Mouse (Mus musculus) cerebellum, adult 11 months (tissue): ENCODE data around the gene Dnah9.
A peak's percentile ranks its signal among the peaks of the same experiment; 100 is the strongest.

ENCODE experiments used
- DNase-seq: peaks from one replicate; pipeline ENCODE4 v3.0.0; 2022

Gene Dnah9

DNA sequence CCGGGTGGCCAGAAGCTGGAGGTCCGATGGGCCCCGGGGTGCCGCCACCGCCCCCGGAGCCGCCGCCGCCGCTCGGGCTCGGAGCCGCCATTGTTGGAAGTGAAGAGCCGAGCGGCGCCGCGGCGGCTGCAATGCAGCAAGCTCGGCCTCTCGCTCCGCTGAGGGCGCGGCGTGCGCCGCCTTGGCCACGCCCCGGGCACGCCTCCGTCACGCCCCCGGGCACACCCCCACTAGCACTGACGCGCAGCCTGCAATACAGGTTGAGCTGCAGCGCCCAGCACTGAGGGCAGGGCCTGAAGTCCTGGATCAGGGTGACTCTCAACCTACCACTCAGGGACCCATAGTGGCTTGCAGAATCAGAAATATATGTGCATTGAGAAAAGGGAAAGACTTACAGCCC lies 380.2 kb downstream of the Dnah9 start, which contains the start of gene Map2k4:
TSS of gene Map2k4 (minus strand) at position 144 of the 400 bp plus-strand sequence.
- DNase-seq = peak; percentile 91

DNA sequence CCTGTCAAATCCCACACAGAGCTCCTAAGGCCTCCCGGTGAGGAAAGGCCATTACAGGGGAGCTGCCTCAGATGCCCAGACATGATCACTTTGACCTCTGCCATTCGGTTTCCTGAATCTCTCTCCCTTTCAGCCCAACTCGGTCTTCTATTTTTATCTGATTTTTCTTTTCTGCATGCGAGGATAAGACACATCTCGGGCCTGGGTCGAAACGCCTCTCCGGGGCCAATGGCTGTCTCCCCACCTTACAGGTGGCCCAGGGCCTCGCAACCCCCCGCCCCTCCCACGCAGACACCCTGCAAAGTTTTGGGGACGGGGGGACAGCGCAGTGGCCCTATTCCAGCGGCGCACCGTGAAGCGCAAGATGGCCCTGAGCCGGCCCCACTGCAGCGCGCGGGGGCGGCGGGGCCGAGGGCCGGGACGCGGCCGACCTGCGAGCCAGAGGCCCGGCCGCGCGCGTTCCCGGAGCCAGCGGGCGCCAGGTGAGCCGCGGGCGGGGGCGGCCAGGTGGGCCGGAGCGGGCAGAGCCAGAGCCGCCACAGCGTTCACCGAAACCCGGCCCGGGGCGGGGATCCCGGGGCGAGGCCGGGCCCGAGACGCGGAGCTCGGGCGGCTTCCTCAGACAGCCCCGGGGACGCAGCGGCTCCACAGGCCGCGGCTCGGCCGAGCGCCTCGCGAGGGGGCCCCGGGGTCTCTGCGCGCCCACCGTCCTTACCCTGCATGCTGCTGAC lies 380.8 kb downstream of the Dnah9 start:
- peak; percentile 62 for DNase-seq

DNA sequence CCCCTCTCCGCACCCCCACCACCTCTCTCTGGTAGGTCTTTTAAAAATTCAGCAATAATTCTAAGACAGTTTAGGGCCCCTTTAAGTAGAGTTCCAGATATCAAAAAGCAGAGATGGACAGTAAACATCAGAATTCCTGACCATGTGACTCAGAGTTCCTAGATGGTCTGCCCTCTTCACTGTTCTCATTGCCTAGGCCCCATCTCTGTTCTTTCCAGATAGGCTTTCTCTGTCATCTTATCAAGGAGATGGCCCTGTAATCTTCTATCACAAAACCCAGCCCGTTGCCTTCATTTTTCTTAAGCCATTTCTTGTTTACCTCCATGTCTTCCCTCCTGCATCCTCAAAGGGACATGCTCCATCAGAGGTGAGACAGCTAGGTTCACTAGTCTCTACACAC lies 382.2 kb downstream of the Dnah9 start:
- no peak for DNase-seq

DNA sequence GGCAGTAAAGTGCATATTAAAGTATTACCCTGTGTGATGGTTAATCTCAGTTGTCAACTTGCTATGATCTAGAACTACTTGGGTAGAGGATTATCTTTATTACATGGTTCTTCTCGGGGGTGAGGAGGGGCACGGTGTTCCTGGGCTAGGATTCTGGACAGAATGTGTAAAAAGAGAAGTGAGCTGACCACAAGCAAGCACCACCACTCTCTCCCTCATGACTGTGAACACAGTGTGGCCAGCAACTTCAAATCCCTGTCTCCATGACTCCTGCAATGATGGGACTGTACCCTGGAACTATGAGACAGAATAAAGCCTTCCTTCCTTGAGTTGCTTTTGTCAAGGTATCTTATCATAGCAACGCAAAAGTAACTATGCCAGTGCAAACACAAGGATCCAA lies 386.8 kb downstream of the Dnah9 start:
- DNase-seq = no peak
